Comparison of ENCODE assay signal across 9 mouse cellular contexts in genomic region chr1:39006830-39007829, GRCm38 (mm10). TPM values are rescaled to one million over a fixed set of nuclear protein-coding genes. Genes with fewer than 3 reads are reported as not detected.
DNase-seq lines count a peak whose midpoint lies in the region; ATAC-seq and TF ChIP-seq lines count a peak whose summit lies in the region.
"Had no signal": no experiment of that assay in that cellular context is flagged by ENCODE, and none has a peak within 500 bp of the region (broad histone marks: within the 10 kb centered on the region; RNA-seq: fewer than 3 reads in every experiment).

No protein-coding gene starts in this region.

- H3K27ac ChIP-seq in heart, embryonic 10.5 days: peak overlapping the region; percentile 69; the same call in 1 of the 2 replicates
- H3K27ac ChIP-seq in intestine, embryonic 16.5 days (ENCODE audit: low read length): no peak overlapping the region
- H3K27ac ChIP-seq in left cerebral cortex, adult 2 months: no peak overlapping the region
- H3K27ac ChIP-seq: embryonic facial prominence, embryonic 13.5 days had no signal

- DNase-seq in heart, embryonic 10.5 days (ENCODE audit: low spot score): no peak
- DNase-seq in heart, postnatal 14 days: no peak
- peak; percentile 21 for DNase-seq in CD4-positive helper T cell, adult 2 months (ENCODE audit: low read depth, low spot score)
- peak; percentile 69 for DNase-seq in brain, embryonic 14.5 days (ENCODE audit: low read depth)
- no peak for DNase-seq in urinary bladder, postnatal 4 days (ENCODE audit: low spot score in 2 of 2)
- DNase-seq in left cerebral cortex, adult 2 months (ENCODE audit: extremely low spot score in 1 of 2, low spot score in 2 of 2): no peak
- no peak for DNase-seq in right cerebral cortex, postnatal 25 days

- no peak overlapping the region for H3K4me2 ChIP-seq in intestine, embryonic 16.5 days (ENCODE audit: low read depth, low read length)
- H3K4me2 ChIP-seq: embryonic facial prominence, embryonic 13.5 days had no signal

- no peak for TF ChIP-seq CTCF in brain, embryonic 14.5 days (IDR thresholded peaks at IDR 0.05; ENCODE audit: borderline replicate concordance, extremely low read depth, insufficient read depth, insufficient read length)
- no peak for TF ChIP-seq CTCF in left cerebral cortex, adult 2 months (IDR thresholded peaks at IDR 0.05)

- no peak for TF ChIP-seq POLR2A in brain, embryonic 14.5 days (IDR thresholded peaks at IDR 0.05; ENCODE audit: borderline replicate concordance, extremely low read depth, insufficient read depth, insufficient read length, poor library complexity, severe bottlenecking)

- no peak overlapping the region for H3K9ac ChIP-seq in intestine, embryonic 16.5 days (ENCODE audit: low read depth, low read length)
- H3K9ac ChIP-seq: embryonic facial prominence, embryonic 13.5 days had no signal

- WGBS in heart, embryonic 10.5 days: 38% methylated on average over 11 of the region's 11 CpGs
- WGBS in intestine, embryonic 16.5 days: 52% methylated on average over 11 of the region's 11 CpGs

- ATAC-seq in intestine, embryonic 16.5 days: peak; percentile 68; the same call in 1 of the 2 replicates

- H3K4me1 ChIP-seq in heart, embryonic 10.5 days: peaks cover 6% of the 10 kb centered on the region; the same call in 1 of the 2 replicates
- no peaks in the 10 kb centered on the region for H3K4me1 ChIP-seq in intestine, embryonic 16.5 days (ENCODE audit: control insufficient read depth, insufficient read depth, low read length)

- intact Hi-C loops in heart, postnatal 14 days (cut with DNase I): no loop called here
- intact Hi-C loops in left cerebral cortex, adult 2 months (cut with DNase I): no loop called here

- H3K27me3 ChIP-seq in heart, embryonic 10.5 days (ENCODE audit: insufficient read depth, poor library complexity, severe bottlenecking): no peaks in the 10 kb centered on the region
- H3K27me3 ChIP-seq in intestine, embryonic 16.5 days (replicated peaks; ENCODE audit: control insufficient read depth, insufficient read depth, low read length): no peaks in the 10 kb centered on the region
- H3K27me3 ChIP-seq: embryonic facial prominence, embryonic 13.5 days had no signal

- H3K36me3 ChIP-seq in heart, embryonic 10.5 days: no peaks in the 10 kb centered on the region
- H3K36me3 ChIP-seq in intestine, embryonic 16.5 days (ENCODE audit: control insufficient read depth, insufficient read depth, low read length): no peaks in the 10 kb centered on the region
- H3K36me3 ChIP-seq: embryonic facial prominence, embryonic 13.5 days had no signal

- H3K4me3 ChIP-seq in heart, embryonic 10.5 days: no peak overlapping the region
- H3K4me3 ChIP-seq in intestine, embryonic 16.5 days (ENCODE audit: low read length): no peak overlapping the region
- H3K4me3 ChIP-seq in left cerebral cortex, adult 2 months: no peak overlapping the region
- H3K4me3 ChIP-seq: embryonic facial prominence, embryonic 13.5 days had no signal

- H3K9me3 ChIP-seq in heart, embryonic 10.5 days: no peaks in the 10 kb centered on the region
- H3K9me3 ChIP-seq in intestine, embryonic 16.5 days (ENCODE audit: control insufficient read depth, low read length): no peaks in the 10 kb centered on the region
- H3K9me3 ChIP-seq: embryonic facial prominence, embryonic 13.5 days had no signal

RNA-seq across cellular contexts. Expression of gene Pdcl3, which starts 21.7 kb away (rescaled TPM):
- polyA plus RNA-seq in heart, embryonic 10.5 days (2016; fragmentation: Nextera tagmentation; extraction: Ambion mirVana): 161 and 170 TPM in 2 replicates
- 10 to 100 TPM; 60.0 to 74.5 TPM for total RNA-seq in heart, postnatal 14 days (2021)
- 68.0 and 71.8 TPM in 2 replicates for polyA plus RNA-seq in brain, embryonic 14.5 days (2012; rRNA removed)
- polyA plus RNA-seq in intestine, embryonic 16.5 days (2015; fragmentation: Nextera tagmentation; extraction: Ambion mirVana): 147 and 155 TPM in 2 replicates
- total RNA-seq in left cerebral cortex, adult 2 months (2021): 10 to 100 TPM; 32.2 to 40.8 TPM

Comparison
In these comparisons a context has a peak if more than half of its experiments do, and no peak if none do; other contexts are left out.
1. DNase-seq: peak in CD4-positive helper T cell, adult 2 months (single experiment) and brain, embryonic 14.5 days (single experiment); none in heart, embryonic 10.5 days (single experiment), heart, postnatal 14 days (0 of 2), urinary bladder, postnatal 4 days (0 of 2), left cerebral cortex, adult 2 months (0 of 2) and right cerebral cortex, postnatal 25 days (single experiment).